Mouse (Mus musculus): Measurements from ENCODE around the gene Gm17545. TPM values are rescaled to one million over a fixed set of nuclear protein-coding genes. Genes with fewer than 3 reads are reported as not detected.

Gm17545 gene
- polyA plus RNA-seq, 1 experiment from 2014 or later: not detected

- H3K9me3 ChIP-seq (ENCODE audit: control insufficient read depth, low read length): no peaks in the 10 kb centered on the region
- no peaks in the 10 kb centered on the region for H3K27me3 ChIP-seq (ENCODE audit: control insufficient read depth, insufficient read depth, low read length)
- no peaks in the 10 kb centered on the region for H3K4me1 ChIP-seq (ENCODE audit: control insufficient read depth, insufficient read depth, low read length)
- H3K36me3 ChIP-seq (ENCODE audit: control insufficient read depth, insufficient read depth, low read length): peaks cover 14% of the 10 kb centered on the region
- 81% methylated on average over 10 of the region's 10 CpGs for WGBS
- no peak overlapping the region for H3K9ac ChIP-seq (ENCODE audit: low read length)
- ATAC-seq (ENCODE audit: low FRiP score): no peak
- no peak overlapping the region for H3K4me3 ChIP-seq (ENCODE audit: low read depth, low read length)
- no peak overlapping the region for H3K4me2 ChIP-seq
- DNase-seq (ENCODE audit: low spot score, missing footprints): no peak
- no peak overlapping the region for H3K27ac ChIP-seq (ENCODE audit: low read depth, low read length)
These were observed 1.4 kb upstream of the Gm17545 start for GRCm38 (mm10) chr9:22452697-22453096.

GRCm38 (mm10) chr9:22453501-22453924 is 577 bp upstream of the Gm17545 start:
- 94% methylated on average over 10 of the region's 10 CpGs for WGBS
- DNase-seq (ENCODE audit: low spot score, missing footprints): no peak

GRCm38 (mm10) chr9:22455041-22455440 is 951 bp downstream of the Gm17545 start:
- Histone ChIP-seq H3K9me3 (ENCODE audit: control insufficient read depth, low read length) (no peaks in the 10 kb centered on the region), H3K36me3 (ENCODE audit: control insufficient read depth, insufficient read depth, low read length) (peaks cover 12% of the 10 kb centered on the region), H3K4me3 (ENCODE audit: low read depth, low read length) (no peak overlapping the region), H3K4me1 (ENCODE audit: control insufficient read depth, insufficient read depth, low read length) (no peaks in the 10 kb centered on the region), H3K27ac (ENCODE audit: low read depth, low read length) (no peak overlapping the region), H3K4me2 (no peak overlapping the region), H3K9ac (ENCODE audit: low read length) (no peak overlapping the region), H3K27me3 (ENCODE audit: control insufficient read depth, insufficient read depth, low read length) (no peaks in the 10 kb centered on the region)
- ATAC-seq (ENCODE audit: low FRiP score) (no peak), DNase-seq (ENCODE audit: low spot score, missing footprints) (no peak)

More at GRCm38 (mm10) chr9:22453501-22453924, 577 bp upstream of the Gm17545 start:
- no peak overlapping the region for H3K27ac ChIP-seq (ENCODE audit: low read depth, low read length)
- H3K9me3 ChIP-seq (ENCODE audit: control insufficient read depth, low read length): no peaks in the 10 kb centered on the region
- H3K36me3 ChIP-seq (ENCODE audit: control insufficient read depth, insufficient read depth, low read length): peaks cover 13% of the 10 kb centered on the region
- no peak for ATAC-seq (ENCODE audit: low FRiP score)
- no peak overlapping the region for H3K4me3 ChIP-seq (ENCODE audit: low read depth, low read length)
- no peaks in the 10 kb centered on the region for H3K4me1 ChIP-seq (ENCODE audit: control insufficient read depth, insufficient read depth, low read length)
- H3K27me3 ChIP-seq (ENCODE audit: control insufficient read depth, insufficient read depth, low read length): no peaks in the 10 kb centered on the region
- no peak overlapping the region for H3K4me2 ChIP-seq
- no peak overlapping the region for H3K9ac ChIP-seq (ENCODE audit: low read length)

- Histone ChIP-seq H3K9ac (ENCODE audit: low read length) (no peak overlapping the region), H3K4me1 (ENCODE audit: control insufficient read depth, insufficient read depth, low read length) (no peaks in the 10 kb centered on the region), H3K27ac (ENCODE audit: low read depth, low read length) (no peak overlapping the region), H3K9me3 (ENCODE audit: control insufficient read depth, low read length) (no peaks in the 10 kb centered on the region), H3K27me3 (ENCODE audit: control insufficient read depth, insufficient read depth, low read length) (no peaks in the 10 kb centered on the region), H3K4me3 (ENCODE audit: low read depth, low read length) (no peak overlapping the region), H3K4me2 (no peak overlapping the region), H3K36me3 (ENCODE audit: control insufficient read depth, insufficient read depth, low read length) (peaks cover 11% of the 10 kb centered on the region)
- ATAC-seq (ENCODE audit: low FRiP score): no peak
- DNase-seq (ENCODE audit: low spot score, missing footprints): peak; percentile 45
- 87% methylated on average over 11 of the region's 11 CpGs for WGBS
These were observed 3.2 kb downstream of the Gm17545 start for GRCm38 (mm10) chr9:22457142-22457835.

- DNase-seq (ENCODE audit: low spot score, missing footprints): peak; percentile 8
- Histone ChIP-seq H3K9ac (ENCODE audit: low read length) (no peak overlapping the region), H3K9me3 (ENCODE audit: control insufficient read depth, low read length) (no peaks in the 10 kb centered on the region), H3K4me1 (ENCODE audit: control insufficient read depth, insufficient read depth, low read length) (no peaks in the 10 kb centered on the region), H3K36me3 (ENCODE audit: control insufficient read depth, insufficient read depth, low read length) (no peaks in the 10 kb centered on the region; the same call in 1 of the 2 replicates), H3K4me2 (no peak overlapping the region), H3K27me3 (ENCODE audit: control insufficient read depth, insufficient read depth, low read length) (no peaks in the 10 kb centered on the region), H3K4me3 (ENCODE audit: low read depth, low read length) (no peak overlapping the region), H3K27ac (ENCODE audit: low read depth, low read length) (no peak overlapping the region)
- whole genome bisulfite sequencing: 95% methylated on average over 3 of the region's 3 CpGs
- no peak for ATAC-seq (ENCODE audit: low FRiP score)
These were observed 7.9 kb downstream of the Gm17545 start for GRCm38 (mm10) chr9:22461946-22462345.

DNA sequence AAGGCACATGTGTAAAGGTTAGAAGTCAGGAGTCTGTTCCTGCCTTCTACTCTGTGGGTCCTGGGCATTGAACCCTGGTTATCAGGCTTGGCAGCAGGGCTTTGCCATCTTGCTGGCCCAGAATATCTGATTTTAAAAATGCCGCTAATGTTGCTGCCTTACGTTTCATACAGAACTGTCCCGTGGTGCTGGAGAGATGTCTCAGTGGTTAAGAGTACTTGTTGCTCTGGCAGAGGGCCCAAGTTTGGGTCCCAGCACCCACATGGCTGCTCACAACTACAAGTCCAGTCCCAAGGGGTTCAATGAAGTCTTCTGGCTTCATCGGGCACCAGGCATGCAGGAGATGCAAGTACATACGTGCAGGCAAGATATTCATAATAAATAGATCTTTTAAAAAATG is 12.1 kb downstream of the Gm17545 start:
- H3K4me2 ChIP-seq: no peak overlapping the region
- H3K4me1 ChIP-seq (ENCODE audit: control insufficient read depth, insufficient read depth, low read length): peaks cover 3% of the 10 kb centered on the region; the same call in 1 of the 2 replicates
- H3K4me3 ChIP-seq (ENCODE audit: low read depth, low read length): no peak overlapping the region
- 96% methylated on average over 5 of the region's 5 CpGs for WGBS
- peak; percentile 73 for DNase-seq (ENCODE audit: low spot score, missing footprints)
- H3K9me3 ChIP-seq (ENCODE audit: control insufficient read depth, low read length): no peaks in the 10 kb centered on the region
- no peak overlapping the region for H3K9ac ChIP-seq (ENCODE audit: low read length)
- no peak overlapping the region for H3K27ac ChIP-seq (ENCODE audit: low read depth, low read length)
- ATAC-seq (ENCODE audit: low FRiP score): no peak
- no peaks in the 10 kb centered on the region; the same call in 1 of the 2 replicates for H3K36me3 ChIP-seq (ENCODE audit: control insufficient read depth, insufficient read depth, low read length)
- no peaks in the 10 kb centered on the region for H3K27me3 ChIP-seq (ENCODE audit: control insufficient read depth, insufficient read depth, low read length)

DNA sequence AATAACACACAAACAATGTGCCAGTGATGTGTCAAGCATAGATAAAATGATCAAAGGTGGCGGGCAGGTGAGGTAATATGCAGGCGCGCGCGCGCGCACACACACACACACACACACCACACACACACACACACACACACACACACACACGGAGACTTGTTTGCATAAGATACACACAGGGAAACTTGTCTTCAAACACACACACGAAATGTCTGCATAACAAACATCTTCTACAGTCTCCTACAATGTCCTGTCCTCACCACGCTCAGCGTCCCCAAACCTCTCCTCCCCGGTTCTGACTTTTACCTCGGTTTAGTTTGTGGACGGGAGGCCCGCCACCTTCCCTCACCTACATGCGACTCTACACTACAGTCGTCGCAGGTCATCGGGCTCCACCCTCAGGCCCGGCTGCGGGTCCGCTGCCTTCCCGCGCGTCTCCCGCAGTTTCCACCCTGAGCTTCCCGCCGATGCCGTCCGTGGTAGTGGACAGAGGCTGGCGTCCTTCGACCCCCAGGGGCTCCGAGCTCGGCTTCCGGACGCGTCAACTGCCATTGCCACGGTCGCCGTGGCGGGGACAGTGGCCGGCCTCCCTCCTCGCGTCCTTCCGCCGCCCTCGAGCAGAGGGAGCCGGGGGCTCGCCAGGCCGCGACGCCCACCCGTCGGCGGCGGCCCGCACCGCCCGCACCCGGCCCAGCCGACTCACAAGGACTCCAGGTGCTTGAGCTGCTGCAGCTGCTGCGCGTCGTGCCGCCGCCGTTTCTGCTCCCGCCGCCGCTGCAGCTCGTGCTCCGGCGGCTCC is 13.5 kb downstream of the Gm17545 start:
- H3K4me3 ChIP-seq (ENCODE audit: low read depth, low read length): peak overlapping the region; percentile 80
- ATAC-seq (ENCODE audit: low FRiP score): peak; percentile 82
- 3% methylated on average over 71 of the region's 73 CpGs for WGBS

GRCm38 (mm10) chr9:22468170-22468898 is 14.2 kb downstream of the Gm17545 start:
- no peaks in the 10 kb centered on the region for H3K9me3 ChIP-seq (ENCODE audit: control insufficient read depth, low read length)
- peak overlapping the region; percentile 84 for H3K4me2 ChIP-seq
- H3K27ac ChIP-seq (ENCODE audit: low read depth, low read length): peak overlapping the region; percentile 82
- peak; percentile 94 for ATAC-seq (ENCODE audit: low FRiP score)
- H3K4me3 ChIP-seq (ENCODE audit: low read depth, low read length): peak overlapping the region; percentile 80
- WGBS: 5% methylated on average over 41 of the region's 43 CpGs
- peaks cover 3% of the 10 kb centered on the region; the same call in 1 of the 2 replicates for H3K4me1 ChIP-seq (ENCODE audit: control insufficient read depth, insufficient read depth, low read length)
- H3K36me3 ChIP-seq (ENCODE audit: control insufficient read depth, insufficient read depth, low read length): no peaks in the 10 kb centered on the region; the same call in 1 of the 2 replicates
- peak; percentile 97 for DNase-seq (ENCODE audit: low spot score, missing footprints)
- H3K9ac ChIP-seq (ENCODE audit: low read length): peak overlapping the region; percentile 93
- no peaks in the 10 kb centered on the region for H3K27me3 ChIP-seq (ENCODE audit: control insufficient read depth, insufficient read depth, low read length)

More for the DNA sequence above, 13.5 kb downstream of the Gm17545 start:
- Histone ChIP-seq H3K36me3 (ENCODE audit: control insufficient read depth, insufficient read depth, low read length) (no peaks in the 10 kb centered on the region; the same call in 1 of the 2 replicates), H3K27ac (ENCODE audit: low read depth, low read length) (peak overlapping the region; percentile 82), H3K4me1 (ENCODE audit: control insufficient read depth, insufficient read depth, low read length) (peaks cover 3% of the 10 kb centered on the region; the same call in 1 of the 2 replicates), H3K27me3 (ENCODE audit: control insufficient read depth, insufficient read depth, low read length) (no peaks in the 10 kb centered on the region), H3K9me3 (ENCODE audit: control insufficient read depth, low read length) (no peaks in the 10 kb centered on the region), H3K9ac (ENCODE audit: low read length) (peak overlapping the region; percentile 93), H3K4me2 (peak overlapping the region; percentile 84)
- DNase-seq (ENCODE audit: low spot score, missing footprints): no peak

All from midbrain, embryonic 11.5 days (tissue).